Mouse (Mus musculus) layer of hippocampus, postnatal 10 days (tissue): ENCODE data around the gene Zfp638. TPM values are rescaled to one million over a fixed set of nuclear protein-coding genes. Genes with fewer than 3 reads are reported as not detected.
"Not testable (repeated sequence)": the region's sequence is repeated elsewhere in the genome, so short reads cannot be mapped to it uniquely, and the experiment has no call there.

Experiments
- DNase-seq, 2 experiments: peaks; one replicate each; pipeline ENCODE4 v3.0.0; 2021; ENCODE audit warnings: low spot score in 2 of 2
- long read RNA-seq: library from polyadenylated mRNA; stranded (forward); transcript quantifications from one replicate; pipeline ENCODE4 v2.0.0, GENCODE M21; 2023
- total RNA-seq, 2 experiments: library from RNA; stranded (reverse); gene quantifications; 2 replicates each; pipeline ENCODE4 v1.2.3; 2021

Gene Zfp638
- total RNA-seq = 100 to 1,000 TPM; 109 to 119 TPM
- long read RNA-seq, partial matches to known transcripts = 3 of 14 reads
- long read RNA-seq, other reads (novel, unspliced or antisense) = 8 of 14 reads

DNA sequence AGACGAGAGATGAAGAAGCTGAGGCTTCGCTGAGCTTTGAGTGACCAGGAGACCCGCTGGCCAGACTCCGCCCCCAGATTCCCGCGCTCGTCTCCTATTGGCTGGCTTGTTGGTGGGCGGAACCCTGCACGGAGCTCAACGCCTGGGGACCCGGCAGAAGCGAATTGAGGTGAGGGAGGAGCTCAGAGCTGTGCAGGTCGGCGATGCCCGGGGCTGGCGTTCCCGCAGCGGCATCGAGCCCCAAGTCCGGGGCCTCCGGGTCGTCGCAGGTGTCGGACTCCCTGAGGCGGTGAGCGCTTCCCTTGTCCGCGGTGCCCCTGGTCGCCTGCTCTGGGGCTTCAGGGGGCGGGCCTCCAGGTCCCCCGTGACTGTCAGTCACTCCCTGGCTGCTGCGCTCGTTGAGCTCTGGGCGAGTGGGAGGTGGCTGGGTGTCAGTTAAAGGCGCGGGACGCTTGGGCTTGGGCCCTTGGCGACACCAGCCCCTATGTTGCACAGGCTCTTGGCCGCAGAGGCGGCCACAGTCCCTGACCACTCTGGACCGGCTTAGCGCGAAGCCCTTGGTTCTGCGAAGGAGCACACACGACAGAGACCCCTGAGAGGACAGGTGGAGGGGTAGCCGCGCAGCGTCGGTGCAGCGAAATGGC is at the start of gene Zfp638:
Zfp638 (plus strand) TSS at position 156 of the 644 bp plus-strand sequence.
- DNase-seq = peak; percentile 95 to 96

DNA sequence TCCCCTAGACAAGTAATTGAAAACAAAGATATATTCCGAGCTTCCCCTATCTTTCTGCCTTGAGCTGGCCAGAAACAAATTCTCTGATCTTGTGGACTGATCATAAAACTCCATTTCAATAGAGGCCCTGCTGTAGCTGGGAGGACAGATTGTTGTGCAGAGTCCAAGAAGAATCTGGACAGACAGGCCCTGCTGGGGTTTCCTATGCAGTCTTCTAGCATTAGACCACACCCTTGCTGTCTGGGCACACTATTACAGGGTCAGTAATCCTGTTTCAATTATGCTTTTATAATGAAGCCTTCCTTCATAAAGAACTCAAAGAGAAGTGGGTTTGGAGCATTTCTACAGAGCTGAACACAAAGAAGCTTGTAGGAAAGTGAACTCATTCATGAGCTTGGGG is 47.9 kb upstream of the Zfp638 start:
- no peak for DNase-seq

DNA sequence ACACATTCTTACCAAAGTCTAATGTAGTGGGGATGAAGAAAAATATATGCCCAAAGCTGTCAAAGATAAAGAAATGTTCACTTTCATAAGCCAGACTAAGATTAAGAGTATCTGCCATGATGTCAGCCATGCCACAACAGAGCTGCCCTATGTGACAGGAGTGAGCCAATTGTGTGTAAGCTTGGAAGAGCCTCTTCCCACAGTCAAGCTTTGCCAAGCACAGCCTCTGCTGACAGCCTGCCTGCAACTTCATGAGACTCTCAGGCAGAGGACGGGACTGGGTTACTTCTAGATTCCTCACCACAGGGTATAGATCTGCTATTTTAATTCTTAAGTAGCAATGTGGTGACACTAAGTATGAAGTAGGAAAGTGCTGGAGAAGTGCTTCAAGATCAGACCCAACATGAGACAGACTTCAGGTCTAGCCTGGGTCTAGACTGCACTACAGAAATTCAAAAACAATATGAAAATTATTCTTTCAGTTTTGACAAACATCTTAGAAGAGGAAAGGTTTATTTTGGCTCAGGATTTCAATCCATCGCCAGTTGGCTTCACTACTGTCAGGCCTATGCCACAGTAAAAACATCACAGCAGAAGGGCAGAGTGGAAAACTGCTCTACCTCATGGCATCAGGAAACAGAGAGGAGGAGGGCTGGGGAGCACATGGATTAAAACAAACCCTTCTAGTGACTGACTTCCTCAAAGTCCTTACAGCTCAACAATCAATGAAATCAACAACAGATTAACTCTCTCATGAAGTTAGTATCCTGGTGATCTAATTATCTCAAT is 46.0 kb upstream of the Zfp638 start:
- DNase-seq = no peak

DNA sequence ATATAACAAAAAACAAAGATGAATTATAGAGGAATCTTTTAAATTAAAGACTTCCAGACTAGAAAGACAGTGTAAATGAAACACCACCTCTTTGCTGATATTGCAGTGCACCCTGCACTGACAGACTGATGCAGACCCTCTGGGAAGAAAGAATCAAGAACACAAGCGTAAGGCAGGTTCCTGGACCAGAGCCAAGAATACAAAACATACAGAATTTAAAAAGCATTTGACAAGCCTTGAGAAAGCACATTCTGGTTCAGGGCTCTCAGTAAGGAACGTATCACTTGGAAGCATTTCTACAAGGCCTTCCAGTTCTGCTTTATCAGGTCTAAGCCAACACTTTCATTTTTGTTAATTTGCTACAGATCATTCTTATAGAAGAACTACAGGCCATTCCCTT is 45.1 kb upstream of the Zfp638 start:
- DNase-seq = no peak

DNA sequence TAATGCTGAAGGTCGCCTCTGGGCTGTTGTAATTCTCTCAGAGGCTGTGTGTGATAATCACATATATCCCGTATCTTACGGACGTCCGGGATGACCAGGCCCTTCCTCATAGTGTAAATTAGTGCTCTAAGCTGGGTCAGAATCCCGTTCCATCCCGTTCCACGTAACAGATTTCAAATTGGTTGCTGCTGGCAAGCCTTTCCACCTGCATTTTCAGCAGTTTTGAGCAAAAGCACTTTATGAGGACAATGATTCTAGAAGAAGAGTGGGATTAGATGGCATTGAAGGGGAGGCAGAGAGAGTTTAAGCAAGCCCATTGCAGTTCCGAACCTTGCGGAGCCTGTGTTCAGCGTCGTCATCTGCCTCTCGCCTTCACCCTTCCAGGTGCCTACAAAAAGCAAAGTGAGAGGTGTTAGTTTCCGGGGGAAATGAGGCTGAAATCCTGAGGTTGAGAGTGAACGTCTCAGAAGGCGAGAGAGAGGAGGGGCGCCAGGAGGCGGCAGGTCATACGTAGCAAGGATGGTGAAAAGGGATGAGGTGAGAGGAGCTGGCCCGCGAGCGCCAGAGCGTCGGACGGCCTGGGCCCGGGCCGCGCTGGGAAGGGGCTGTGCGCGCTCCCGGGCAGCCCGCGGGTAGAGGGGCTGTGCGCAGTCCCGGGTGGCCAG is 35.8 kb upstream of the Zfp638 start:
- no peak for DNase-seq

DNA sequence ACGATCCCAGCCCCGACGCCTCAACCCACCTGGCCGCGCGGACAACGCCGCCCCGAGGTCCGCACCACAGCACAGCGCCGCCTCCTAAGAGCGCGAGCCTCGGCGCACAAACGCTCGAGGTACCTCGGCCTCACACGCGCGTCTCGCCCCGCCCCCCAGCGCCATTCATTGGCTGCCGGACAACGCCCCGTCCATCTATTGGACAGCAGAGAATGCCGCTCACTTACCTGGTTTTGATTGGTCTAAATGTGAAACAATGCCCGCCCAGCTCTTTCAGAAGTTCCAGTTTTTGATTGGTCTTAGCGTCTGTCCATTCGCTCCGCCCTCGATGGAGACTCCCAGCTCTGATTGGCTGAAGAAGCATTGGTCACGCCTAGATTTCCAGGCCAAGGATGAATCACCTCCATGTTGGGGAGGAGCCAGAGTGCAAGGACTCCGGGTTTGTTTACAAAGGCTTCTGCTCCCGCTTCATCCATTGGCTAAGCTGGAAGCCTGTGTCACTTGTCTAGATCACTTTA is 35.2 kb upstream of the Zfp638 start, which contains the start of gene Paip2b:
Paip2b (minus strand) TSS at position 136 of the 518 bp plus-strand sequence.
- DNase-seq = peak; percentile 99

DNA sequence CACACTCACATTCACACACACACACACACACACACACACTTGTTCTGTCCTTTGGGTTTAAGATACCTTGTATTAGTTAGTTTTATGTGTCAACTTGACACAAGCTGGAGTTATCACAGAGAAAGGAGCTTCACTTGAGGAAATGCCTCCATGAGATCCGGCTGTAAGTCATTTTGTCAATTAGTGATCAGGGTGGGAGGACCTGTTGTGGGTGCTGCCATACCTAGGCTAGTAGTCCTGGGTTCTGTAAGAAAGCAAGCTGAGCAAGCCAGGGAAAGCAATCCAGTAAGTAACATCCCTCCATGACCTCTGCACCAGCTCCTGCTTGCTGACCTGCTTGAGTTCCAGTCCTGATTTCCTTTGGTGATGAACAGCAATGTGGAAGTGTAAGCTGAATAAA is 34.5 kb upstream of the Zfp638 start:
- DNase-seq = not testable (repeated sequence)

DNA sequence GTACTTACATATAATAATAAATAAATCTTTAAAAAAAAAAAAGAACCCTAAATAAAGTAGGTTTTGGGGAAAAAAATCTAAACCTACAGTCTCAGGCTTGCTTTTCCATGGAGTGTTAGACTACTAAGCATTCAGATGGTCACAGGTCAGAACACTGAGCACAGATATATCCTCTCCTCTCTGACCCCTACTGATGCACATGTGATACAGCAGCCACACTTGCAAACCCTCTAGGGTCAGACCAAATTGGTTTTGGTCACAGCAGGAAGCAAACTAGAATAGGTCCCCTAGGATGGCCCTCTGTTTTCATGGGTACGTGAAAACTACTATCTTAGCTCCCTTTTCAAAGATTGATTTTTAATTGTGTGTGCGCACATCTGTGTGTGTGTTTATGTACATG is 30.1 kb upstream of the Zfp638 start:
- no peak for DNase-seq

DNA sequence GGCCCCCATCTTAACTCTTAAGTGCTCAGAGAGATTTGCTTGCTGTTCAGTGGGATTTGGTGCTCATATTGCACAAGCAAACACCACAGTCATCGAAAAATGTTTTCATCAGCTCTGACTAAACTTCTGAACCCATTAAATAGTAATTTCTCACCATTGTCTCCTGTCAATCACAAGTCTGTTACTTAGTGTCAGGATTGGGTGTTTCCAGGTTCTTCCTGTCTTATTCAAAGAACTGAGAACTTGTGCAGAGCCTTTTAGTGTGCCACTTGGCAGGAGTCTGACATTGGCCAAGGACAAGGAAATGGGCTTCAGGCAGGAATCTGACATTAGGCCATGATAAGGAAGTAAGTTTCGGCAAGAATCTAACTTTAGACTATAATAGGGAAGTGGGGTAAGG is 28.9 kb upstream of the Zfp638 start:
- no peak for DNase-seq

DNA sequence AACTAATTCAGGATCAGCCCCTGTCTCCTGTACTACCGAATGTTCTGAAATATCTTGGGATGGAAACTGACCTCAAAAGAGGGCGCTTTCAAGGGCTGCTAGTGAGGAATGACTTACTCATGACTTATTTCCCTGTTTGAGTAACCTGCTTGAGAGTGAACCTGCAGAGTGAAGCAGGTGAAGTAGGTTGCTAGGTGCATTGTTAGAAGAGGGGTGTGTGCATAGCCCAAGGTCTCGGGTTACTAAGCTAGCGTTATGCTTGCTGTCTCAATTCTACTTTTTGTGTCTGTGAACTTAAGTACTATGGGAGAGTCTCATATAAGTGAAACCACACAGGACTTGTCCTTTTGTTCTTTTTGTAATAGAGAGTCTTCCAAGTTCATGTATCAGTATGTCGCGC is 26.8 kb upstream of the Zfp638 start:
- no peak for DNase-seq

DNA sequence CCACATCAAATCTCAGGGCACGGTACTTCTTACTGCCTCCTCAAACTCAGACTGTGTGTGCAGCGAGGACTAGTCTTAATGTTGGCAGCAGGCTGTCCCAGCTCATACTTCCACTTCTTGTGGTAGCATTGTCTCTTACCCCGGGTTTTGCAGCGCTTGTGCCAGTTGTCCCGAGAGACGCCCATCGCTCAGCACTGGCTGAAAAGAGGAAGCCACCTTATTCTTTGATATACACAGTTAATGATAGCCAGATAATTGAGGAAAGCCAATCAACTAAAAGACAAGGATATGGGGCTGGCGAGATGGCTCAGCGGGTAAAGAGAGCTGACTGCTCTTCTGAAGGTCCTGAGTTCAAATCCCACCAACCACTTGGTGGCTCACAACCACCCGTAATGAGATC is 22.0 kb upstream of the Zfp638 start:
- no peak for DNase-seq

DNA sequence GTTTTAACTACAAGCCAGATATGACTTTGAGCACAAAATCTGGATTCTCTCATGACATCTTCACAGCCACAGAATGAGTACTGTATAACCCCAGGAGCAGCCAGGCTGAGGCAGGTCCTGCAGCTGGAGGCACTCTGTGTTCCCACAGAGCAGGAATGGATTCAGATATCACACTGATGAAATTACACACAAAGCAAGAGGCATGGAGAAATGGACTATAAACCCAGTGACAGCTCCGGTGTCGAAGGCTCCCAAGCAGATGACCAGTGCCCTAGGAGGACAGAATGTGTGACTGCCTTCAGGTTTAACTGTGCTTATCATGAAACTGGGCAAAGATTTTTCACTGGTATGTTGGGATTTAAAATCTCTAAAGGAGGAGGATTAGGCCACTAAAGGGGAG is 20.8 kb upstream of the Zfp638 start:
- no peak for DNase-seq

DNA sequence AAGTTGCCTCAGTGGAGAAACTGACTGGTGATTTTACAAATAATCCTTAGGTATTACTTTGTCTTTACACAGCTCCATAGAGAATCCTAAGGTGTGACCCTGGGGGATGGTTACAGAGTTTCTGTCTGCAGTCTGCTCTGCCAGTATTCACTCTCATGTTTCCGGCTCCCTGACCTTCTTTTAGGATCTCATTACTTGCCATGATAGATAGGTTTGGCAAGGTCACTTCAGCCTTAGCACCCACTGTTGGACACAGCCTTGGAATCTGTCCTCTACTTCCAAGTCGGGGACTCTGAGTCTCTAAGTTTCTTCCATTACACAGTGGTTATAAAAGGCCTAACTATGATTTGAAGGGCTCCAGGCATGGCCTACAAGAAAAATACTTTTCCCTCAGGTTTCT is 17.5 kb upstream of the Zfp638 start:
- DNase-seq = no peak

DNA sequence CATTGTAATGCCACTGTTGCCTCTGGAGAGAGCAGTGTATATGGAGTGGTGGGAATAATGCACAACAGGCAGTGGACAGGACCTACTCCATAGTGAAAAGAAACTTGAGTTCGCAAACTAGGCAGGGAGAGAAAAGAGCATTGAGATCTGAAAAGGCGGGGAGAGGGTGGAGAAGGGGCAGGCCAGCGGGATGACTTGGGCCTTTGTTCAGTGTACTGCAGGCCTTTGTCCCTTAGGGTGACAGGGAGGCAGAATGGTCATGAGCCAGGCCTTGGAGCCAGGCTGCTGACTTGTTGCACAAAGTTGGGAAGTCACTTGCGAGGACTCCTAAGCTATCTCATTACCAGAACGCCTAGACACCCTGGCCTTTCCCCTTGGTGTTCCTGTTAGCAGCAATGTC is 9.4 kb upstream of the Zfp638 start:
- DNase-seq = no peak

DNA sequence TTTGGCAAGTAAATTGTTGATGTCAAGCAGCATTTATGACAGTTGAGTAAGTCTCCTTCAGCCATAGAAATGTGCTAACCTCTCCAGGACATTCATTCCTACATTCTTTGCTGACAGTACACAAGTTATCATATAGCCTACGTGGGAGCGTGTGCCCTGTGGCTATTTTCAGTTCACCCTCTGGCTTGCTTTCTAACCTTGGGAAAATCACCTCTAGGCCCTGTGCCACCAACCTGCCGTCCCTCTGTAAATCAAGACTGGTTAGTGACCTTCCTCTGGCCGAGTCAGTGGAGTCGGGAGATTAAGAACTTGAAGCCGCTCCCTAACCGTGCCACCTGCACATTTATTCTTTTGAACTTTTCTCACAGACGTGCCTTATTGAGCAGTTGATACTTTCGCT is 6.9 kb upstream of the Zfp638 start:
- no peak for DNase-seq

DNA sequence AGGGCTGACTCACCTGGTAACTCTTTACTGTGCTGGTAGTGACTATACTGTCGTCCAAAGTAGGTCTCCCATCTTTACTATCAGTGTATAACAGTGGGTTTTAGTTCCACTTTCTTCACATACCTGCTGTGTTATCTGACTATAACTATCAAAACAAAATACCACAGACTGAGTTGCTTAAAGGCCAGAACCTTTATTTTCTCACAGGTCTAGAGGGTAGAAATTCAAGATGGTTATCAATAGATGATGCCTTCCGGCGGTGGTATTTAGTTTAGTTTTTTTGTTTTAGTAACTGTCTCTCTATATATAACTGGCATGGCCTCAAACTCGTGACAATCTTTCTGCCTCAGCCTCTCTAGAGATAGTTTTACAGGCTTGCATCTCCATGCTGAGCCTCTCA is 3.4 kb upstream of the Zfp638 start:
- DNase-seq = no peak

DNA sequence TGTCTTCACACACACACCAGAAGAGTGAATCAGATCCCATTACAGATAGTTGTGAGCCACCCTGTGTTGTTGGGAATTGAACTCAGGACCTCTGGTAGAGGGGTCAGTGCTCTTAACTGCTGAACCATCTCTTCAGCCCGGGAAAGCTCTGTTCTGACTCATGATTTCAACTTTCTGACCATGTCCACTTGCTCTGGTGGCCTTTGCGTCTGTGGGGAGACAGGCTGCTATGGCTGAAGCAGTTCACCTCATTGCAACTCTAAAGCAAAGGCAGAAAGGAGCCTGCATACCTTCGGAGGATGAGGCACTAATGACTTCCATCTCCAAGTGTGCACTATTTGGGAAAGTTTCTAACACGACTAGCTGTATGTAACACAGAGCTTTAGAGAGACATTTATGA is 486 bp upstream of the Zfp638 start:
- DNase-seq = no peak

DNA sequence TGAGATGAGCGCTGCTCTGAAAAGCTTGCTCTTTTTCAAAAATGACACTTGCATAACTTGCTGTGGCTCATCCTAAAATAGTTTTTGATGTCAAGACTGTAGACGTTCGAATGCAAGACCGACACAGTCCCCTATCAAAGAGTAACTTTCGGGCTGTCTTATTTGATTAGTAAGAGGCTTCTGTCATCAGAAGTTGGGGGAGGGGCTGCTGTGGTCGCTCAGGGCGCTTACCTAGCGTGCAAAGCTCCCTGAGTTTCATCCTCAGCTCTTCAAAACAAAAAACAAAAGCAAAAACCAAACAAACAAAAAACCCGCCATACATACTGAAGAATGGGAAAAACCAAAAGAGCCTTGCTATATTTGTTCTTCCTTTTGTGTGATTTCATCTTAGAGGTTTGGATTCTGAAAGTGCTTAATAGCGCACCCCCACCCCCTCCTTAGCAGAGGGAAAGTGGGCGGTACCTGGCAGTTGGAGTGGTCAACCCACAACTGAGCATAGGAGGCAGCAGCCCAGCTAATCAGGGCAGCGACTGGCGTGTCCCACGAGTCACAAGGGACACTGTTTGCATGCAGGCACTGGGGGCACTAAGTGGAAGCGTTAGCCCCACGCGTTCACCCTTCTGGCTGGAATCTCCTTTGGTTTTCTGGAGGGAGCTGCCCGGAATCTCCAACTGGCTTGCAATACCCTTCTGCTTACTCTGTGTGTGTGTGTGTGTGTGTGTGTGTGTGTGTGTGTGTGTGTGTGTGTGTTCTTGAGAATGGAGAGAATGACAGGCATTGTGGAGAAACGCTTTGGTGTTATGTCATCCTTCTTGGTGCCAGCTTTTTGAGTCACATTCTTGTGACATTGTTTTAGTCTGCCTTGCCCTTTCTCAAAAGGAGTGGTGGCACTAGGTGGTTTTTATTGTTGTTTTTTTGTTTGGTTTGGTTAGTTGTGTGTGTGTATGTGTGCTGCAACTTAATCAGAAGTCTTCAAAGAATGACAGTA is 983 bp downstream of the Zfp638 start:
- peak; percentile 44 to 51 for DNase-seq

DNA sequence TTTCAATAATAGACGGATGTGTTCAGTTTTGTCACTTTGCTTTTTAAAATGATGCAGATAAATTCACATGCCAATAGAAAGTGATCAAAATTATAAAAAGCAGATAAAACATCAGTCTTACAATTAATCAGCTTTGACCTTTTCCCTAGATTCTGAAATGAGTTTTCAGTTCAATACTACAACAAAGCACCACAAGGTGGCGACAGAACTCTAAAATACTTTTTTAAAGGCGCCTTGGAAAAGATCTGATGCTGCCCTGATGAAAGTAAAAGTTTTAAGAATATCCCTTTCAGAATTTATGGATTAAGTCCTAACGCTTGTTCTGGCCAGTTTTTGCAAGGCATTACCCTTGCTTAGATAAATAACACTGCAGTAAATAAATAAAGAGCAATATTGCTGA is 12.9 kb downstream of the Zfp638 start:
- peak; percentile 71 to 74 for DNase-seq

DNA sequence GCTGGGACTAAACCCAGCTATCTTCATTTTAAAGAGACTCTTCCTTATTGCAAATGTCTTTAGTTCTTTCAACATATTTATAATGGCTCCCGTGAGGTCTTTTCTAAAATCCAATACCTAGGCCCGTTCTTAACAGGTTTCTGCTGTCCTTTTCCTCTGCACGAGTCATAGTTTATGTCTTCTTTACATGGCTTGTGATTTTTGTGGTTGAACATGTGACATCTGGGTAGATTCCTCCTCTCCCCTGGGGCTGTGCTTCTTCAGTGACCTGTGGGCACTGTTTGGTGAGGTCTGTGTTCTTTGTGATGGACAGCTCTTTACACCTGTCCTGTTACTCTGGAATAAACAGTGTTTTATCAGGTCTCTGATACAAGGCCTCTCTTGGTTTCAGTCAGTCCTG is 19.9 kb downstream of the Zfp638 start:
- no peak for DNase-seq

DNA sequence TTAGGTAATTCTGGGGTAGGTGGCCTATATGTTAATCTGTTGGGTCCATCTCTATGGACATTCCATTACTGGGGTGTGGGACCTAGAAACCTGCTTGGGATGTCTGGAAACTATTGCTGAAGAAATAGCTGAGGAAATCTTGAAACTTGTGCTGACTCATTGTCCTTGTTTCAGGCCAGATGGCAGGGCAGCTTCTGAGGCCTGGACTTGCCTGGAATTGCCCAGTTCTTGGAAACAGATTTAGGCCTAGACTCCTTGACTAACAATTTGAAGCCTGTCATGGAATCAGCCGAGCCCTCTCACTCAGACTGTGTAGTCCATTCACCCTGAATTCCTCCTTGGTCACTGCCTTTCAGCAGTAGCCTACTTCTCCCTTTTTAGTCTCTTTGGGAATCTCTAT is 21.9 kb downstream of the Zfp638 start:
- no peak for DNase-seq
